Mouse (Mus musculus): ENCODE results near the gene Angptl8. TPM values are rescaled to one million over a fixed set of nuclear protein-coding genes. Genes with fewer than 3 reads are reported as not detected.
A peak's percentile ranks its signal among the peaks of the same experiment; 100 is the strongest.

The Angptl8 gene
- polyA plus RNA-seq, 1 experiment from 2014 or later: 0.27 TPM

- Histone ChIP-seq H3K9ac (replicated peaks) (no peak overlapping the region), H3K4me2 (replicated peaks) (no peak overlapping the region), H3K4me3 (no peak overlapping the region), H3K27ac (replicated peaks) (no peak overlapping the region), H3K27me3 (no peaks in the 10 kb centered on the region), H3K9me3 (no peaks in the 10 kb centered on the region), H3K36me3 (no peaks in the 10 kb centered on the region), H3K4me1 (no peaks in the 10 kb centered on the region; the same call in 1 of the 2 replicates)
- ATAC-seq (replicated peaks): no peak
- 94% methylated on average over 6 of the region's 6 CpGs for WGBS
Measured at GRCm38 (mm10) chr9:21841340-21841739, 6.0 kb downstream of the Angptl8 start.

- Histone ChIP-seq H3K9me3 (no peaks in the 10 kb centered on the region), H3K9ac (replicated peaks) (no peak overlapping the region), H3K4me2 (replicated peaks) (no peak overlapping the region), H3K36me3 (no peaks in the 10 kb centered on the region), H3K4me1 (peaks cover 5% of the 10 kb centered on the region), H3K4me3 (no peak overlapping the region), H3K27ac (replicated peaks) (0 out of 2 replicates have a peak overlapping the region, but pooled peaks have one; percentile 32), H3K27me3 (no peaks in the 10 kb centered on the region)
- 67% methylated on average over 5 of the region's 5 CpGs for WGBS
- ATAC-seq (replicated peaks): no peak
Measured at GRCm38 (mm10) chr9:21842391-21842790, 7.1 kb downstream of the Angptl8 start.

DNA sequence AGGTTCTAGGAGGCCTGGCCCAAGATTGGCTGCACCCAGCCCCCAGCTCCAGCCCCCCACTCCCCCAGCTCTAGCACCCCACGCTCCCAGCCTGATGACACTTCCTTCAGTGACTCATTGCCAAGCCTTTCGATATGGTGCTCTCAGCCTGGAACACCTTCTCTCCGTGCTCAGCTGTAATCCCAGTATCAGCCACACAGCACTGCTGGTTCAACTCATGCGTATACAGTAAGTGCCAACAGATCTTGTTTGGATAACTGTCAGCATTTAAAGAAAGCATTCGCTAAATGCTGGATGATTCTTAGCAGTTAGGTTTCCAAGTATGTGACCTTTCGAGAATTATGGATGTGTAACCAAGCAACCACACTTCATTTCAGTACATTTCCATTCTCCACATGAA lies 7.8 kb downstream of the Angptl8 start:
- Histone ChIP-seq H3K27ac (replicated peaks) (0 out of 2 replicates have a peak overlapping the region, but pooled peaks have one; percentile 32), H3K4me3 (no peak overlapping the region), H3K27me3 (no peaks in the 10 kb centered on the region), H3K36me3 (no peaks in the 10 kb centered on the region), H3K9ac (replicated peaks) (no peak overlapping the region), H3K4me2 (replicated peaks) (no peak overlapping the region), H3K4me1 (peaks cover 5% of the 10 kb centered on the region), H3K9me3 (no peaks in the 10 kb centered on the region)
- WGBS: 77% methylated on average over 6 of the region's 6 CpGs
- no peak for ATAC-seq (replicated peaks)

DNA sequence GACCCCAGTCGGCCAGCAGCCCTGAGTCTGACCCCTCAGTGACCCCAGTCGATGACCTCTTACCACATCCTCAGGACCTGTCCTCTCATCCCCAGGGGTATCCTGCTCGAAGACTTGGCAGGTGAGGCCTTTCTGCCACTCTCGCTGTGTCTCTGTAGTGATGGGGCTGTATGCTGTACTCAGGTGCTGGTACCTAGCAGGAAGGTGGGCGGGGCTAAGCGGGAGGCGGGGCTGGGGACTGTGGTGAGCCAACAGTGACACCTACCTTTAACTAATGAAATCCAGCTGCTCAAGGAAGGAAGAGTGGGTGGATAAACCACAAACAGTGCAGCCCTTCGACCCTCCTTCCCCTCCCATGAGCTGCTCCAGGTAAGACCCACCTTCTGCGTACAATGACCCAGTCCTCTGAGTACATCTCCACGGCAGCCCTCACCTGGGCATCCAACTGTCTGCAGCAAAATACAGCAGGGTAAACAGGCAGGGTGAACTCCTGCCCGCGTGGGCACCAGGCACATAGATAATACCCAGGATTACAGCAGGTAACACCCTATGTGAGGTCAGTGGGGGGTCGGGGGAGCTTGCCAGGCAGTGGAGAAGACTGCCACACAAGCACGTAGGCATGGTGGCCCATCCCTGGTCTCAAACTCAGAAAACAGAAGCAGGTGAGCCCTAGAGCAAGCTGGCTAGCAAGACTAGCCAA lies 10.2 kb downstream of the Angptl8 start:
- H3K9ac ChIP-seq (replicated peaks): no peak overlapping the region
- no peaks in the 10 kb centered on the region for H3K9me3 ChIP-seq
- H3K36me3 ChIP-seq: no peaks in the 10 kb centered on the region
- no peak overlapping the region for H3K4me2 ChIP-seq (replicated peaks)
- H3K4me1 ChIP-seq: peaks cover 5% of the 10 kb centered on the region
- 67% methylated on average over 14 of the region's 14 CpGs for WGBS
- no peak overlapping the region for H3K4me3 ChIP-seq
- no peak overlapping the region for H3K27ac ChIP-seq (replicated peaks)
- ATAC-seq (replicated peaks): no peak
- no peaks in the 10 kb centered on the region for H3K27me3 ChIP-seq

GRCm38 (mm10) chr9:21846755-21847341 lies 11.5 kb downstream of the Angptl8 start:
- H3K27me3 ChIP-seq: no peaks in the 10 kb centered on the region
- H3K4me1 ChIP-seq: peaks cover 5% of the 10 kb centered on the region
- no peaks in the 10 kb centered on the region for H3K36me3 ChIP-seq
- ATAC-seq (replicated peaks): no peak
- H3K9me3 ChIP-seq: no peaks in the 10 kb centered on the region
- peak overlapping the region; percentile 34; the same call in 1 of the 2 replicates for H3K27ac ChIP-seq (replicated peaks)
- H3K4me2 ChIP-seq (replicated peaks): no peak overlapping the region
- no peak overlapping the region for H3K9ac ChIP-seq (replicated peaks)
- H3K4me3 ChIP-seq: no peak overlapping the region
- 34% methylated on average over 11 of the region's 11 CpGs for WGBS

- Histone ChIP-seq H3K4me2 (replicated peaks) (no peak overlapping the region), H3K27me3 (no peaks in the 10 kb centered on the region), H3K9ac (replicated peaks) (no peak overlapping the region), H3K4me1 (peaks cover 6% of the 10 kb centered on the region), H3K36me3 (no peaks in the 10 kb centered on the region), H3K4me3 (no peak overlapping the region), H3K27ac (replicated peaks) (peak overlapping the region; percentile 34), H3K9me3 (no peaks in the 10 kb centered on the region)
- WGBS: 28% methylated on average over 3 of the region's 3 CpGs
- no peak for ATAC-seq (replicated peaks)
Measured at GRCm38 (mm10) chr9:21847425-21847824, 12.1 kb downstream of the Angptl8 start.

- Histone ChIP-seq H3K36me3 (no peaks in the 10 kb centered on the region), H3K9ac (replicated peaks) (no peak overlapping the region), H3K27me3 (no peaks in the 10 kb centered on the region), H3K4me3 (no peak overlapping the region), H3K4me2 (replicated peaks) (no peak overlapping the region), H3K4me1 (peaks cover 11% of the 10 kb centered on the region), H3K9me3 (no peaks in the 10 kb centered on the region), H3K27ac (replicated peaks) (peak overlapping the region; percentile 34)
- WGBS: 19% methylated on average over 10 of the region's 10 CpGs
- ATAC-seq (replicated peaks): no peak
Measured at GRCm38 (mm10) chr9:21847926-21848325, 12.6 kb downstream of the Angptl8 start.

DNA sequence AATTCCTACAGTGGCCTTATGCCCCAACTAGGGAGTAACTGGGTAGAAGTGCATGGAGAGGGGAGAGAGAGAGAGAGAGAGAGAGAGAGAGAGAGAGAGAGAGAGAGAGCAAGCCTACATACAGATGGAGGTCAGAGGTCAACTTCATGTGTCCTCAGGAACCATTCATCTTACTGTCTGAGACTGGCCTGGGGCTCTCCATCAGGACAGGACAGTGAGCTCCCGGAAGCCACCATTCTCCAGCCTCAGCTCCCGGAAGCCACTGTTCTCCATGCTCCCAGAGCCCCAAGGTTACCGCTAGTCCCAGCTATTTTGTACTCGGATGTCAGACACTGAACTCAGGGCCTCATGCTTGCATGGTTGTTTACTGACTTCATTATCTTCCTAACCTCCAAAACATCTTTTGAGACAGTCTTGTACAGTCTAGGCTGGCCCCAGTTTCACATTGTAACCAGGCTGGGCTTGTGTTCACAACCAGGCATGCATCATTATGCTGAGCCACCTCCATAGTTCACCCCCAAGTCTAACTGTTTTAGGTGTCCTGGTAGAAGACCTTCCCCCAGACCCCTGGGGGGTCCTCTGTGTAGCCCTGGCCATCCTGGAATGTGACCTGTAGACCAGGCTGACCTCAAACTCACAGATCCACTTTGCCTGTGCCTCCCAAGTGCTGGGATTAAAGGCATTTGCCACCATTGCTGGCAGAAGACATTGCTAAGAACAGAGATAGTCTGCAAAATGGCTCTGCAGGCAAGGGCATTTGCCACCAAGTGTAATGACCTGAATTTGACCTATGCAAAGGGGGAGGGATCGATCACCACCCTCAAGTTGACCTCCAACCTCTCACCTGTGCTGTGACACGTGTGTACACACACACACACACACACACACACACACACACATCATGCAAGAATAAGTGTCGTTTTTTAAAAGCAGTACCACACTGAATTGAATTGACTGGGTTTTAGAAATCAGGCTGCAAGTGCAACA lies 14.7 kb downstream of the Angptl8 start:
- peaks cover 13% of the 10 kb centered on the region for H3K4me1 ChIP-seq
- no peak overlapping the region for H3K4me3 ChIP-seq
- no peak for ATAC-seq (replicated peaks)
- H3K9me3 ChIP-seq: no peaks in the 10 kb centered on the region
- H3K9ac ChIP-seq (replicated peaks): no peak overlapping the region
- H3K27ac ChIP-seq (replicated peaks): 0 out of 2 replicates have a peak overlapping the region, but pooled peaks have one; percentile 8
- 82% methylated on average over 7 of the region's 7 CpGs for WGBS
- H3K27me3 ChIP-seq: no peaks in the 10 kb centered on the region
- no peaks in the 10 kb centered on the region for H3K36me3 ChIP-seq
- H3K4me2 ChIP-seq (replicated peaks): no peak overlapping the region

DNA sequence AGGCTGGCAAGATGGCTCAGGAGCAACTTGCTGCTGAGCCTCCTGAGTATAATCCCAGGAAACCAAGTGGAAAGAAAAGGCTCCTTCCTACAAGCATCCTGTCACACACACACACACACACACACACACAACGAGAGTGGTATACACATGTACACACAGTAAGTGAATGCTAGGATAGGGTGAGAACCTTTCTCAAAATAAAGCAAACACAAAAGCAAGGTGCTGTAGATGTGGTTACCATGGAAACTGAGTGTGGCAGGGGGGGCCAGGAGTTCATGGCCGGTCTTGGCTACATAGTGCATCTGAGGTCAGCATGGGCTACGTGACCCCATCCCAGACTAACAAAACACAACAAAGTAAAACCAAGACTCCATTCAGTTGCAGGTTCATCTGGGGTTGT lies 15.8 kb downstream of the Angptl8 start:
- Histone ChIP-seq H3K4me2 (replicated peaks) (no peak overlapping the region), H3K4me1 (peaks cover 13% of the 10 kb centered on the region), H3K36me3 (no peaks in the 10 kb centered on the region), H3K27me3 (no peaks in the 10 kb centered on the region), H3K4me3 (no peak overlapping the region), H3K9ac (replicated peaks) (no peak overlapping the region), H3K27ac (replicated peaks) (0 out of 2 replicates have a peak overlapping the region, but pooled peaks have one; percentile 8), H3K9me3 (no peaks in the 10 kb centered on the region)
- WGBS: 76% methylated on average over 3 of the region's 3 CpGs
- no peak for ATAC-seq (replicated peaks)

DNA sequence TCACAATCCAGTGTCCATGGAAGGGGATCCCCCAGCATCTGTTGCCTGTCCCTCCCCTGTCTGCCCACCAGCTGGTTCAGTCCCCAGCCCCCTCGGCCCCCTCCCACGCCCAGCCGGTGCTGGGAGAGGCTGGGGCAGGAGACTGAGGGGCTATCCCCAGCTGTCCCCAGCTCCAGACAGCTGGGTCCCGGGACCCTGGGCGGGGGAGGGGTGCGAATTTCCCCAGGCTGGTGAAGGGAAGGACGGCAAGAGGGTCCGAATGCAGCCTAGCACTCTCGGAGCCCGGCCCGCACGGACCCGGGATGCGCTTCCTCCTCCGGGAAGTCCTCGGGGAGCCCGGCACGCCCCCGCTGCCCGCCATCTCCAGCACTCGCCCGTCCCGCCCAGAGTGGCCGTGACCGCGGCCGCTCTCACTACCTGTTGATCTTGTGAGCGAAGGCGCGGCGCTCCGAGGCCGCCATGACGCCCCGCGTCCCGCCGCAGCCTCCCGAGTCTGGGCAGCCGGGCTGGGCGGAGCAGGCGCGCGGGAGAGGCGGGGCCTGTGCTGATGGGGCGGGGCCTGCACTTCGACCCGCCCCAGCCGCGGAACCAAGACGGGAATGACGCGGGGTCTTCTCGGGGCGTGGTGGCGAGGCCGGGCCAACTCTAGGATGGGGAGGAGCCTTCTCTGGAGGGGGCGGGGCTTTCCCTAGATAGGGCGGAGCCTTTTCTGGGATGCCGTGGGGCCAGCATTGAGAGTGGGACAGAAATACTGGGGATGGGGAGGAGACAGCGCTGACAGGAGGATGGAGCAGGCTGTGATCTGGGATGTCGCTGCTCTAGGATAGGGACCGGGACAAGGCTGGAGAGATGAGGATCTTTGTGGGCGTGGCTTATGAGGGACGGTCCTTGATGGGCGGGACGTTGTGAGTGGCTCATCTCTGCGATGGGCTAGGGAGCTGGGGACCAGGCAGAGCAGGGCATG lies 17.1 kb downstream of the Angptl8 start, which contains the start of gene Dock6:
Dock6 (minus strand) TSS at position 508 of the 964 bp plus-strand sequence.
- Histone ChIP-seq H3K4me3 (peak within 1 kb of the TSS; percentile 49), H3K9ac (replicated peaks) (peak within 1 kb of the TSS; percentile 14; the same call in 1 of the 2 replicates), H3K36me3 (no peaks in the 10 kb centered on the region), H3K9me3 (no peaks in the 10 kb centered on the region), H3K4me2 (replicated peaks) (peak within 1 kb of the TSS; percentile 48), H3K27me3 (no peaks in the 10 kb centered on the region), H3K4me1 (peaks cover 8% of the 10 kb centered on the region), H3K27ac (replicated peaks) (no peak within 1 kb of the TSS)
- peak; percentile 88 for ATAC-seq (replicated peaks)
- WGBS: under 1% methylated on average over 67 of the region's 68 CpGs

GRCm38 (mm10) chr9:21853961-21854360 lies 18.7 kb downstream of the Angptl8 start:
- Histone ChIP-seq H3K9me3 (no peaks in the 10 kb centered on the region), H3K27me3 (no peaks in the 10 kb centered on the region), H3K4me2 (replicated peaks) (no peak overlapping the region), H3K27ac (replicated peaks) (no peak overlapping the region), H3K4me1 (peaks cover 8% of the 10 kb centered on the region), H3K4me3 (no peak overlapping the region), H3K9ac (replicated peaks) (no peak overlapping the region), H3K36me3 (no peaks in the 10 kb centered on the region)
- WGBS: 82% methylated on average over 5 of the region's 5 CpGs
- ATAC-seq (replicated peaks): no peak
